Mouse (Mus musculus): ENCODE measurements around the gene Tapt1. TPM values are rescaled to one million over a fixed set of nuclear protein-coding genes. Genes with fewer than 3 reads are reported as not detected.
"Not testable (repeated sequence)": the region's sequence is repeated elsewhere in the genome, so short reads cannot be mapped to it uniquely, and the experiment has no call there.

Tapt1 gene
- 10 to 100 TPM; 38.3 to 45.8 (median 41.1) TPM for total RNA-seq (2022)

- DNase-seq (ENCODE audit: low spot score in 2 of 2), result peak; percentile 76 to 82
Observed at GRCm38 (mm10) chr5:44226521-44227461, at the start of gene Tapt1. Gene Tapt1, minus strand, starts transcription at chr5:44226626.

DNA sequence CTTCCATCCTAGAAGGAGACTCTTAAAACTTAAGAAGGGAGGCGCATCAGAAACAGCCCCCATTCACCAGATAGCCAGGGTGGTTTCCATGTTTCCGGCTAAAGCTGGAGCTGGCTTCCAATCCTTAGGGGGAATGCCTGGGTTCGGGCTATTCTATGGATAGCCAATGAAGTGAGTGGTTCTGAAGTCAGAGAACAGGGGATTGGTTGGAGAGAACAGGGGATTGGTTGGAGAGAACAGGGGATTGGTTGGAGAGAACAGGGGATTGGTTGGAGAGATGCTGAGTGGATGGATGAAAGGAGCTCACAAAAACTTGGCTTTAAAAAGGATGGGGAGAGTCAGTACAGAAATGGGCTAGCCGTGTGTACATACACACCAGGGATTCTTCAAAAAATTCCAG lies 45.1 kb upstream of the Tapt1 start:
- no peak for DNase-seq (ENCODE audit: low spot score in 2 of 2)

GRCm38 (mm10) chr5:44268524-44268923 lies 42.1 kb upstream of the Tapt1 start:
- not testable (repeated sequence) for DNase-seq (ENCODE audit: low spot score in 2 of 2)

DNA sequence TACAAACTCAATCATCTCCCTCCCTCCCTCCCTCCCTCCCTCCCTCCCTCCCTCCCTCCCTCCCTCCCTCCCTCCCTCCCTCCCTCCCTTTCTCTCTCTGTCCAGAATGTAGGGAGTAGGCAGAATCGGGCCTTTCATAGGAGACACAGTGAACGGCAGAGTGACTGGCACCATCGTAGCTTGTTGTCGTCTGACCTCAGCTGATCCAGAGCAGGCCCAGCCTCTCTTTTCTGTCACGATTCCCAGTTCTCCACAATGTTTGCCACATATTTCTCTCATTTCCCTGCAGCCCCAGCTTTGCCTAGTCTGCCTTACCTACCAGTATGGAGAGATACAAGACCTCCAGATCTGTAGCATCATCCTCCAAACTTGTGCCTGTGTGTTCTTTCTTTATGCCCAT lies 35.3 kb upstream of the Tapt1 start:
- DNase-seq (ENCODE audit: low spot score in 2 of 2), result no peak

DNA sequence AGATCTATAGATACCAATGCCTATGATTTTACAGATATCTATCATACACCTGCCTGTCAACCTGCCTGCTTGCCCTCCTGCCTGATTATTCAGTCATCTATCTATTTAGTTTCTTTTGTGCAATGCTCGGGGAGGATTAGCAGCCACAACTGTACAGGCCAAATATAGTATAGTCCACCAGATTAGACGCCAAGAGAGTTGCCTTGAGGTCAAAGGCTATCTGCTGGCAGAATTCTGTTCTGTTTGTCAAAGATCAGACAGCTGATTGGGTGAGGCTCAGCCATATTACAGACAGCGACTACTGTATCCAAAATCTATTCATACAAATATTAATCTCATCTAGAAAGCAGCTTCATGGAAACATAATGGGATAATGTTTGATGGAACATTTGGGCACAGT lies 34.7 kb upstream of the Tapt1 start:
- DNase-seq (ENCODE audit: low spot score in 2 of 2), result no peak

DNA sequence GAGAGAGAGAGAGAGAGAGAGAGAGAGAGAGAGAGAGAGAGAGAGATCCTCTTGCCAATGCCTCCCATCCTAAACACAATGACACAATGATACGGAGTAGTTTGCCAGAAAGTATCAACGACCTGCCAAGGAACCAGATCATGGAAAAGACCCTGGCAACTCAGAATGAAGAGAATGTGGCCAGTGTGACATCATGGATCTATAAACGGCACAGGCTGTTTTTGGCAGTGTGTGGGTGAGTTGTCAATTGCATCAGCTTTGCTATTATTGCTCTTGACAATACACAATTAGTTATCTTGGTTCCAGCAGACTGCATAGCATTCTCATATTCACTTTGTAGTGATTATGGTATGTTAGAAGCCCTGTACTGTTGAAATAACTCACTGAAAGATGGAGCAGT lies 33.3 kb upstream of the Tapt1 start:
- DNase-seq (ENCODE audit: low spot score in 2 of 2), result no peak

GRCm38 (mm10) chr5:44258163-44258562 lies 31.7 kb upstream of the Tapt1 start:
- DNase-seq (ENCODE audit: low spot score in 2 of 2), result no peak

DNA sequence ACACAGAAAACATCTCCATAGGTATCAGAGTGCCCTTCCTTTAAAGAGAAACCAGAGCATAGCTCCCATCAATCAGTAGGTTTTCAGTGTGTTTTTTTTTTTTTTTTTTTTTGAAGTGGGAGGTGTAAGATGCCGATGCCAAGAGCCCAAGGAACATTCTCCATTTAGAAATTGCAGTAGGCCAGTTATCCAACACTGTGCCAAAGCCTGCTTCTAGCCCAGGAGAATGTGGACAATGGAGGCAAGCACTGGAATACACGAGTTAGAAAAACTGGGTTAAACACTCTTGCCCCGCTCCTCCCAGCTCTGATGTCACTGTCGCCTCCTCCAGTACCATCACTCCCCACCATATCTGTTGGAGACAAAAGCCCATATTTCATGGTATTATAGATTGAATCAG lies 31.0 kb upstream of the Tapt1 start:
- DNase-seq (ENCODE audit: low spot score in 2 of 2), result no peak

DNA sequence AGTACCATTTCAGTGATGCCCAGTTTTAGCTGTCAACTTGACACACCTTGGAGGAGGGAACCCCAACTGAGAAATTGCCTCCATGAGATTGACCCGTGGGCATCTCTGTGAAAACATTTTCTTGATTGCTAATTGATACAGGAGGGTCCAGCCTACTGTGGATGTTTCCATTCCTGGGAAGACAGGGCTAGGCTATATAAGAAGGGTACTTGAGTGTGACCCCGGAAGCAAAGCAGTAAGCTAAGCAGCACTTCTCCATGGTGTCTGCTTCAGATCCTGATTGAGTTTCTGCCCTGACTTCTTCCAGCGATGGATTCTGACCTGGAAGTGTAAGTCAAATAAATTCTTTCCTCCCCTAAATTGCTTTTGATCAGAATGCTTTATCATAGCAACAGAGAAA lies 30.1 kb upstream of the Tapt1 start:
- no peak for DNase-seq (ENCODE audit: low spot score in 2 of 2)

- DNase-seq (ENCODE audit: low spot score in 2 of 2), result no peak
Observed at GRCm38 (mm10) chr5:44255756-44256398, 29.5 kb upstream of the Tapt1 start.

DNA sequence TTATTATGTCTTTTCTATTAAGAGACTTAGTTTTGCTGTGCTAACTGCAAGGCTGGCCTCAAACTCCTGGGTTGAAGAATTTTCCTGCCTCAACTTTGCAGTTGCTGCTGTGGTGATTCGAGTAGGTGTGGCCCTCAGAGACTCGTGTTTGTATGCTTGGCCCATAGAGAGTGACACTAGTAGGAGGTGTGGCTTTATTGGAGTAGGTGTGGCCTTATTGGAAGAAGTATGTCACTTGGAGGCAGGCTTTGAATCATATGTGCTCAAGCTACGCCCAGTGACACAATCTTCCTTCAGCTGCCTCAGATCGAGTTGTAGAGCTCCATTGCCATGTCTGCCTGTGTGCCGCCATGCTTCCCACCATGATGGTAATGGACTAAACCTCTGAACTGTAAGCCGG lies 27.0 kb upstream of the Tapt1 start:
- DNase-seq (ENCODE audit: low spot score in 2 of 2), result no peak

DNA sequence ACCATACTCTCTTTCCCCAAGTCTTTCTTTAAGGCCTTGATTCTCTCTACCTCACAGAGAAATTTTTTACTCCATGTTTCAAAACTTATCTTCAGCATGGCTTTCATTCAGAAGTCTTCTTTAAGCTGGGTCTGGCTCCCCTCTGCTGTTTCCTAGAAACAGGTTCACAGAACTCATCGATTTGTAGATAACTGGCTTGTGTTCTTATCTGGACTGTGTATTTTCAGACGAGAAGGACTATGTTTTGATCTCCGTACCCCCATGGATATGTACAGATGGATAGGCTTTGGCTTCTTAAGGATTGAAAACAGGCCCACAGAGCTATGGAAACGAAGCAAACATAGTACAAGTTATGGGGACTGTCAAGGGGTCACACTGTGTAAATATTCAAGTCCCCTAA lies 26.0 kb upstream of the Tapt1 start:
- no peak for DNase-seq (ENCODE audit: low spot score in 2 of 2)

- no peak for DNase-seq (ENCODE audit: low spot score in 2 of 2)
Observed at GRCm38 (mm10) chr5:44250211-44250955, 24.0 kb upstream of the Tapt1 start.

DNA sequence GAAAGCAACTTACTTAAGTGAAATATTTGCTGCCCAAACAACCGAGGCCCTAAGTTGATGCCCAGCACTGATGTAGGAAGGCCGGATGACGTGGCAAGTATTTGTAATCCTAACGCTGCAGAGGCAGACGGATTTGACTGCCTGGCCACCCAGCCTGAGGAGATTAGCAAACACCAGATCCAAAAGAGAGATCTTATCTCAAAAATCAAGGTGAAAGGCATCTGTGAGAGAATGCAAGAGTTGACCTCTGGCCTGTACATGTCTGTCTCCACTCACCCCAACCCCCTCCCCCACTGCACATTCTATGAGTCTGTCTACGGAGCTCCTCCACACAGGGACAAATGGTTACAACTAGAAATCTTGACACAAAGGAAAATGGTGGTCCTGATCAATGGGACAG lies 22.9 kb upstream of the Tapt1 start:
- DNase-seq (ENCODE audit: low spot score in 2 of 2), result no peak

- DNase-seq (ENCODE audit: low spot score in 2 of 2), result no peak
Observed at GRCm38 (mm10) chr5:44246493-44247217, 20.2 kb upstream of the Tapt1 start.

DNA sequence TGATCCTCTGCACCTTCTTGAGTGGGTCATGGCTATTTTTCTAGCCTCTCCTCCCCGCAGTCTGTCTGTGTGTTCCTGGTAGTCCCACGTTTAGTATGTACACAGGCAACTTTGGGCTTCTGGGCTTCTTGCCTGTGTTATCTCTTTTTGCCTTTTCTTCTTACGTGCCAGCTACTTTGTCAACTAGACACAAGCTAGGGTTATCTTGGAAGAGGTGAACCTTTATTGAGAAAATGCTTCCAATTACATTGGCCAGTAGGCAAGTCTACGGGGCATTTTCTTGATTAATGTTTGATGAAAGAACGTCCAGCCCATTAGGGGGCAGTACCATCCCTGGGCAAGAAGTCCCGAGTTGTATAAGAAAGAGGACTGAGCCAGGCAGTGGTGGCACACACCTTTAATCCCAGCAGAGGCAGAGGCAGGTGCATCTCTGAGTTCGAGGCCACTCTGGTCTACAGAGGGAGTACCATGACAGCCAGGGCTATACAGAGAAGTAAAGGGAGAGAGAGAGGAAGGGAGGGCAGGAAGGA lies 18.5 kb upstream of the Tapt1 start:
- DNase-seq (ENCODE audit: low spot score in 2 of 2), result no peak

- DNase-seq (ENCODE audit: low spot score in 2 of 2), result no peak
Observed at GRCm38 (mm10) chr5:44242828-44243227, 16.4 kb upstream of the Tapt1 start.

- no peak for DNase-seq (ENCODE audit: low spot score in 2 of 2)
Observed at GRCm38 (mm10) chr5:44241726-44242125, 15.3 kb upstream of the Tapt1 start.

DNA sequence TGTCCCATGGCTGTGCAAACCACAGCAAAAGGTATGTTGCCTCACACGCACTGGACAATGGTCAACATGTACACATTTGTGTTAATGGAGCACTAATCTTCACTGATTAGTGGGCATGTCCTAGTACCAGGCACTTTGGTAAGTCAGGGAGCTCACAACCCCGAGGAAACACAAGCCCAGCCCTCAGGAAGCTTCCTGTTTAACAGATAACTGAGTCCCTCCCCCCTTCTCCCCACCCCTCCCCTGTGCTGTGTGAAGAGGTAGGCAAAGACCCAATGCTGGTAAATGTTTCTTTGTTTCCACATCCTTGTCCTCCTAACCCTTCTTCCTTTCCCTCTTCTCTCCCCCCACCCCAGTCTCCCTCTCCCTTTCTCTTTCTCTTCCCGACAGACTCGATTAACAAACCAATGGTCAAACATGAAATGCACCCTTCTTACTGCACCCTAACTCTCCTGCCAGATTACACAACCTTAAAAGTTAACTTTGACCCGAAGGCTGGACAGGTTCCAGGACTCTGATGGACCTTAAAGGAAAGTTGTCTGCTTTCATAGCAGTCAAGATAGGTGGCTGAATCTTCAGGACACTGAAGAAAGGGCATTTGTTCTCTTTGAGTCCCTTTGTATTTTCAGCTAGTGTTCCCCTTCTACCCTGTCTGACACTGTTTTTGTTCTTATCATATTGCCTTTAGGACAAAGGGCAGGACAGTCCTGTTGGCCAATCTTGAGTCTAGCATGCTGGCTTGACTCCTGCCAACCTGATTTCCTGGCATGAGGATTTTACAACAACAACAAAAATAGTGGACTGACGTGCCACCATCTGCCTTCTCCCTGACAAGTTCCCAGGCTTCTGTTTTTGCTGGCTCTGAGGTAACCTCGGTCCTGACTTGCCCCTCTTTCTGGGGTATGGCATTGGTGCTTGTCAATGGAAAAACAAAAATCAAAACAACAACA lies 13.0 kb upstream of the Tapt1 start:
- no peak for DNase-seq (ENCODE audit: low spot score in 2 of 2)

DNA sequence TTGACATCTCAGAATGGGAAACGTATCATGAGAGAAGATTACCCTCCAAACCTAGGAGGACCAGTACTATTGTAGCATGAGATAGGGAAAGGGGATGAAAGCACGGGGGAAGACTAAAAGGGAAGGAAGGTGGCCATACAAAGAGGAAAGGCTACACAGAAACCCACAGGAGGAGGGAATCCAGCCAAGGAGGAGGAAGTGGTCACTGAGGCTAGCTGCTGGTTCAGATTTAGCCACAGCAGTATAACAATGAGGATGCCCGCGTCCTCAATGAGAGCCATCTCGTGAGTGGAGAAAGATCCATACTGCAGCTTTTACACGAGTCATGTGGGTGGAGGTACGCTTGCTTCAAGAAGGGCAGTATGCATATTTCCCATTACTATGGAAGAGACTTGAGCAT lies 11.8 kb upstream of the Tapt1 start:
- no peak for DNase-seq (ENCODE audit: low spot score in 2 of 2)
